Mouse (Mus musculus) layer of hippocampus, adult 2 months (tissue): Measurements from ENCODE around the gene Slc24a5. TPM values are rescaled to one million over a fixed set of nuclear protein-coding genes. Genes with fewer than 3 reads are reported as not detected.

Experiments used
- DNase-seq, 2 experiments: peaks; one replicate each; pipeline ENCODE4 v3.0.0; 2022; ENCODE audit warnings: low spot score in 2 of 2
- H3K27ac ChIP-seq: fragments of 200-600 bp; 2 replicates; pipeline ENCODE4 v1.8.1; 2022
- H3K4me3 ChIP-seq: fragments of 200-600 bp; 2 replicates; pipeline ENCODE4 v1.8.1; 2022; ENCODE audit warnings: mild to moderate bottlenecking
- CTCF ChIP-seq: fragments of 200-600 bp; conservative IDR thresholded peaks from 2 replicates; pipeline ENCODE4 v1.8.1; 2022; ENCODE audit warnings: antibody characterized with exemption, mild to moderate bottlenecking, moderate library complexity
- total RNA-seq, 2 experiments: library from RNA; stranded (reverse); gene quantifications; 2 replicates each; pipeline ENCODE4 v1.2.3; 2021

Slc24a5 gene
- total RNA-seq, 2 experiments from 2014 or later, result 0.47 to 0.61 TPM

GRCm38 (mm10) chr2:125126792-125127191, 58.9 kb downstream of the Slc24a5 start:
- DNase-seq, result no peak
- no peak overlapping the region for H3K27ac ChIP-seq
- TF ChIP-seq CTCF, result no peak
- no peak overlapping the region for H3K4me3 ChIP-seq

- no peak for TF ChIP-seq CTCF
- Histone ChIP-seq H3K27ac (no peak overlapping the region), H3K4me3 (no peak overlapping the region)
- DNase-seq, result no peak
Measured at GRCm38 (mm10) chr2:125134113-125134512, 66.2 kb downstream of the Slc24a5 start.

- no peak for TF ChIP-seq CTCF
- DNase-seq, result peak; percentile 49 to 52
- Histone ChIP-seq H3K4me3 (peak within 1 kb of the TSS; percentile 65), H3K27ac (peak within 1 kb of the TSS; percentile 90)
Measured at GRCm38 (mm10) chr2:125135903-125136811, 68.2 kb downstream of the Slc24a5 start, which contains the start of gene Ctxn2. Gene Ctxn2, plus strand, starts transcription at chr2:125136692.

GRCm38 (mm10) chr2:125136846-125137245, 68.9 kb downstream of the Slc24a5 start:
- no peak for DNase-seq
- Histone ChIP-seq H3K4me3 (peak overlapping the region; percentile 65), H3K27ac (peak overlapping the region; percentile 90)
- no peak for TF ChIP-seq CTCF

Other genes starting within 250 kb of the Slc24a5 start
- gene Myef2, start 55.5 kb downstream of the Slc24a5 start, total RNA-seq, result 100 to 1,000 TPM; 105 to 108 TPM
- 10 to 100 TPM; 11.2 to 16.0 TPM for gene Ctxn2, start 68.6 kb downstream of the Slc24a5 start, total RNA-seq
- gene Slc12a1, start 84.4 kb downstream of the Slc24a5 start, total RNA-seq, result under 1 TPM in 1 of 2 experiments, not detected in 1; 0.08 TPM
- 10 to 100 TPM; 27.1 to 28.4 TPM for gene Dut, start 179.1 kb downstream of the Slc24a5 start, total RNA-seq